Mouse (Mus musculus): ENCODE measurements around the gene Syndig1.

Gene Syndig1

GRCm38 (mm10) chr2:149980419-149980818 is 151.4 kb downstream of the Syndig1 start:
- no peak for DNase-seq (ENCODE audit: low spot score in 2 of 2)

- no peak for DNase-seq (ENCODE audit: low spot score in 2 of 2)
Measured at GRCm38 (mm10) chr2:149982466-149982865, 153.5 kb downstream of the Syndig1 start.

GRCm38 (mm10) chr2:149983107-149983506 is 154.1 kb downstream of the Syndig1 start:
- DNase-seq (ENCODE audit: low spot score in 2 of 2): no peak

- DNase-seq (ENCODE audit: low spot score in 2 of 2): no peak
Measured at GRCm38 (mm10) chr2:149987610-149988009, 158.6 kb downstream of the Syndig1 start.

GRCm38 (mm10) chr2:149991506-149991905 is 162.5 kb downstream of the Syndig1 start:
- no peak for DNase-seq (ENCODE audit: low spot score in 2 of 2)

GRCm38 (mm10) chr2:149992921-149993320 is 163.9 kb downstream of the Syndig1 start:
- no peak for DNase-seq (ENCODE audit: low spot score in 2 of 2)

GRCm38 (mm10) chr2:149996382-149996964 is 167.5 kb downstream of the Syndig1 start:
- DNase-seq (ENCODE audit: low spot score in 2 of 2): no peak

- DNase-seq (ENCODE audit: low spot score in 2 of 2): no peak
Measured at GRCm38 (mm10) chr2:149997657-149998056, 168.6 kb downstream of the Syndig1 start.

- DNase-seq (ENCODE audit: low spot score in 2 of 2): no peak
Measured at GRCm38 (mm10) chr2:149998373-149999108, 169.5 kb downstream of the Syndig1 start.

- no peak for DNase-seq (ENCODE audit: low spot score in 2 of 2)
Measured at GRCm38 (mm10) chr2:150000564-150000963, 171.6 kb downstream of the Syndig1 start.

- DNase-seq (ENCODE audit: low spot score in 2 of 2): no peak
Measured at GRCm38 (mm10) chr2:150003499-150003898, 174.5 kb downstream of the Syndig1 start.

GRCm38 (mm10) chr2:150012787-150013346 is 183.9 kb downstream of the Syndig1 start:
- DNase-seq (ENCODE audit: low spot score in 2 of 2): no peak

- DNase-seq (ENCODE audit: low spot score in 2 of 2): no peak
Measured at GRCm38 (mm10) chr2:150013785-150014184, 184.8 kb downstream of the Syndig1 start.

GRCm38 (mm10) chr2:150016303-150016702 is 187.3 kb downstream of the Syndig1 start:
- no peak for DNase-seq (ENCODE audit: low spot score in 2 of 2)

- DNase-seq (ENCODE audit: low spot score in 2 of 2): no peak
Measured at GRCm38 (mm10) chr2:150020706-150021105, 191.7 kb downstream of the Syndig1 start.

- no peak for DNase-seq (ENCODE audit: low spot score in 2 of 2)
Measured at GRCm38 (mm10) chr2:150023873-150024339, 194.9 kb downstream of the Syndig1 start.

GRCm38 (mm10) chr2:150043531-150043930 is 214.5 kb downstream of the Syndig1 start:
- DNase-seq (ENCODE audit: low spot score in 2 of 2): no peak
